Mouse (Mus musculus): ENCODE results near the gene Hoga1.

The Hoga1 gene

GRCm38 (mm10) chr19:42026158-42026557, 19.3 kb upstream of the Hoga1 start:
- DNase-seq, result peak; percentile 70

- no peak for DNase-seq
Observed at GRCm38 (mm10) chr19:42031112-42031511, 14.3 kb upstream of the Hoga1 start.

GRCm38 (mm10) chr19:42033611-42034010, 11.8 kb upstream of the Hoga1 start:
- no peak for DNase-seq

- DNase-seq, result no peak
Observed at GRCm38 (mm10) chr19:42034146-42034775, 11.1 kb upstream of the Hoga1 start.

GRCm38 (mm10) chr19:42034881-42035455, 10.4 kb upstream of the Hoga1 start:
- DNase-seq, result no peak

- peak; percentile 73 for DNase-seq
Observed at GRCm38 (mm10) chr19:42035456-42036248, 9.8 kb upstream of the Hoga1 start, which contains the start of gene Ankrd2. Gene Ankrd2 (plus strand): TSS chr19:42036000.

- no peak for DNase-seq
Observed at GRCm38 (mm10) chr19:42036357-42036756, 9.1 kb upstream of the Hoga1 start.

- no peak for DNase-seq
Observed at GRCm38 (mm10) chr19:42037167-42037702, 8.2 kb upstream of the Hoga1 start.

GRCm38 (mm10) chr19:42038310-42038709, 7.1 kb upstream of the Hoga1 start:
- DNase-seq, result no peak

- DNase-seq, result no peak
Observed at GRCm38 (mm10) chr19:42043988-42044387, 1.4 kb upstream of the Hoga1 start.

- DNase-seq, result no peak
Observed at GRCm38 (mm10) chr19:42050251-42050650, 4.8 kb downstream of the Hoga1 start.

GRCm38 (mm10) chr19:42051351-42051750, 5.9 kb downstream of the Hoga1 start:
- no peak for DNase-seq

GRCm38 (mm10) chr19:42051948-42052347, 6.5 kb downstream of the Hoga1 start, which contains the start of gene 4933411K16Rik:
Gene 4933411K16Rik (plus strand): TSS chr19:42052248.
- DNase-seq, result no peak

- DNase-seq, result no peak
Observed at GRCm38 (mm10) chr19:42054255-42054654, 8.8 kb downstream of the Hoga1 start.

- no peak for DNase-seq
Observed at GRCm38 (mm10) chr19:42055881-42056280, 10.5 kb downstream of the Hoga1 start.

- no peak for DNase-seq
Observed at GRCm38 (mm10) chr19:42056719-42057409, 11.5 kb downstream of the Hoga1 start.

- DNase-seq, result no peak
Observed at GRCm38 (mm10) chr19:42058426-42058825, 13.0 kb downstream of the Hoga1 start.

- DNase-seq, result no peak
Observed at GRCm38 (mm10) chr19:42061443-42061842, 16.0 kb downstream of the Hoga1 start.

- no peak for DNase-seq
Observed at GRCm38 (mm10) chr19:42068441-42069240, 23.2 kb downstream of the Hoga1 start.

- no peak for DNase-seq
Observed at GRCm38 (mm10) chr19:42069241-42069525, 23.8 kb downstream of the Hoga1 start.

- DNase-seq, result no peak
Observed at GRCm38 (mm10) chr19:42071221-42071620, 25.8 kb downstream of the Hoga1 start.

GRCm38 (mm10) chr19:42071886-42072608, 26.6 kb downstream of the Hoga1 start:
- no peak for DNase-seq
